ENCODE assay signal across 26 mouse cellular contexts in the genomic region with DNA sequence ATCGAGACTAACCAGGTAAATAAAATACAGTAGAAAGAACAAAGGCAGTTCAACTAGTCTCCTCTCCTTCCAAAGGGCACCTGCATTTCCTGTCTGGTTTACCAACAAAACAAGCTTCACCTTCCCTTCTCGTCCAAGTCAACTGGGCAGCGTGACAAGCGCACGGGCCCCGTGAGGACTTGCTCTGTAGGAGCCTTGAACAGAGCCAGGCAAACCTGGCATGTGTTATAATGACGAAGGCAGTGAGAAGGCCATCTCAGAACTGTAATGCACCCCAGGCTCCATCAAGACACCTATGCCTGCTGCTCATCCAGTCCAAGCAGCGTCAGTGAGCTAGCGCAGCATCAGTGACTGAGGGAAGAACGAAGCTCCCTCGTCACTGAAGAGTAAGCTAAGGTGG. TPM values are rescaled to one million over a fixed set of nuclear protein-coding genes. Genes with fewer than 3 reads are reported as not detected.
DNase-seq lines count a peak whose midpoint lies in the region; ATAC-seq lines count a peak whose summit lies in the region.
"Had no signal": no experiment of that assay in that cellular context is flagged by ENCODE, and none has a peak within 500 bp of the region (broad histone marks: within the 10 kb centered on the region; RNA-seq: fewer than 3 reads in every experiment).

No protein-coding gene starts in this region.

- no peaks in the 10 kb centered on the region for H3K27me3 ChIP-seq in kidney, embryonic 15.5 days
- H3K27me3 ChIP-seq: CH12.LX; hindbrain, embryonic 12.5 days; megakaryocyte, embryonic 14.5 days; midbrain, embryonic 15.5 days had no signal

- no peak overlapping the region for H3K27ac ChIP-seq in kidney, embryonic 15.5 days
- H3K27ac ChIP-seq: embryonic facial prominence, embryonic 10.5 days; heart, embryonic 10.5 days; hindbrain, embryonic 12.5 days; midbrain, embryonic 15.5 days had no signal

- no peak for DNase-seq in cerebellum, postnatal 4 days (ENCODE audit: low spot score in 2 of 2)
- DNase-seq in testis, postnatal 14 days (ENCODE audit: low spot score) = peak; percentile 2
- DNase-seq in testis, postnatal 10 days (ENCODE audit: low spot score) = no peak
- DNase-seq in cerebellum, adult 8-10 months = peak; percentile 65
- DNase-seq in lung, postnatal 10 days = no peak
- DNase-seq: gastrocnemius, postnatal 14 days; kidney, adult 2 months; kidney, postnatal 36 days; lung, adult 18-20 months; thymus, adult 2 months had no signal

- peak; percentile 51; the same call in 1 of the 2 replicates for ATAC-seq in cerebellum, adult (ENCODE audit: insufficient number of reproducible peaks, low FRiP score, low TSS enrichment)
- no peak for ATAC-seq in kidney, embryonic 15.5 days (replicated peaks; ENCODE audit: low FRiP score)
- ATAC-seq: midbrain, embryonic 15.5 days had no signal

- no peak overlapping the region for H3K9ac ChIP-seq in kidney, embryonic 15.5 days
- H3K9ac ChIP-seq: hindbrain, embryonic 12.5 days; midbrain, embryonic 15.5 days had no signal

- H3K4me3 ChIP-seq in kidney, embryonic 15.5 days (replicated peaks) = no peak overlapping the region
- H3K4me3 ChIP-seq: embryonic facial prominence, embryonic 10.5 days; heart, embryonic 10.5 days; hindbrain, embryonic 12.5 days; megakaryocyte, embryonic 14.5 days; midbrain, embryonic 15.5 days; myocyte had no signal

- no peaks in the 10 kb centered on the region for H3K9me3 ChIP-seq in kidney, embryonic 15.5 days (replicated peaks)
- H3K9me3 ChIP-seq: embryonic facial prominence, embryonic 10.5 days; heart, embryonic 10.5 days; hindbrain, embryonic 12.5 days; megakaryocyte, embryonic 14.5 days; midbrain, embryonic 15.5 days had no signal

- WGBS in kidney, embryonic 15.5 days = 94% methylated on average over 11 of the region's 11 CpGs

- H3K4me2 ChIP-seq in kidney, embryonic 15.5 days = no peak overlapping the region
- H3K4me2 ChIP-seq: hindbrain, embryonic 12.5 days; liver, embryonic 11.5 days; midbrain, embryonic 15.5 days had no signal

- H3K4me1 ChIP-seq in kidney, embryonic 15.5 days = peaks cover 3% of the 10 kb centered on the region; the same call in 1 of the 2 replicates
- H3K4me1 ChIP-seq: embryonic facial prominence, embryonic 10.5 days; heart, embryonic 10.5 days had no signal

- peaks cover 70% of the 10 kb centered on the region for H3K36me3 ChIP-seq in kidney, embryonic 15.5 days

RNA-seq across cellular contexts. Expression of gene Nhlrc3, which starts 12.5 kb away (rescaled TPM):
- polyA plus RNA-seq in kidney, embryonic 15.5 days (2015; fragmentation: Nextera tagmentation; extraction: Ambion mirVana) = 9.3 and 9.9 TPM in 2 replicates

RNA-seq across cellular contexts. Expression of gene Proser1, which starts 12.8 kb away (rescaled TPM):
- 20.8 and 24.8 TPM in 2 replicates for polyA plus RNA-seq in kidney, embryonic 15.5 days (2015; fragmentation: Nextera tagmentation; extraction: Ambion mirVana)

RNA-seq across cellular contexts. Expression of gene Stoml3, which starts 37.8 kb away (rescaled TPM):
- 0.08 and 0.21 TPM in 2 replicates for polyA plus RNA-seq in kidney, embryonic 15.5 days (2015; fragmentation: Nextera tagmentation; extraction: Ambion mirVana)
- polyA plus RNA-seq: brain, embryonic 14.5 days; embryonic facial prominence, embryonic 10.5 days; forebrain, embryonic 11.5 days; heart, embryonic 10.5 days; heart, postnatal 0 days; hindbrain, embryonic 12.5 days; limb, embryonic 11.5 days; liver, embryonic 11.5 days; midbrain, embryonic 15.5 days; myocyte; spleen, adult 2 months; stomach, embryonic 14.5 days had no signal

Comparison
In these comparisons a context has a peak if more than half of its experiments do, and no peak if none do; other contexts are left out.
1. DNase-seq: peak in testis, postnatal 14 days (single experiment) and cerebellum, adult 8-10 months (single experiment); none in cerebellum, postnatal 4 days (0 of 2), testis, postnatal 10 days (single experiment) and lung, postnatal 10 days (single experiment).